Mouse (Mus musculus) spleen, adult 2 months (tissue): Measurements from ENCODE around the gene Ccdc30.

Experiments
- CTCF ChIP-seq: fragments of 200-500 bp; IDR thresholded peaks from 2 replicates; pipeline ENCODE4 v1.5.1; 2011; ENCODE audit warnings: mild to moderate bottlenecking, inconsistent platforms; ENCODE audit not compliant: insufficient read depth, insufficient read length, insufficient replicate concordance; ENCODE audit errors: extremely low read depth
- POLR2A ChIP-seq: fragments of 200-500 bp; IDR thresholded peaks from 2 replicates; pipeline ENCODE4 v1.6.1; 2011; ENCODE audit warnings: low read depth, low read length, inconsistent platforms

GRCm38 (mm10) chr4:119338861-119339361 lies 76.4 kb downstream of the Ccdc30 start:
- peak; percentile 46; the same call in 1 of the 2 replicates for TF ChIP-seq CTCF
- no peak for TF ChIP-seq POLR2A
